Mouse (Mus musculus) layer of hippocampus, postnatal 10 days (tissue): ENCODE data around the gene Mob3c. TPM values are rescaled to one million over a fixed set of nuclear protein-coding genes. Genes with fewer than 3 reads are reported as not detected.

ENCODE experiments used
- DNase-seq, 2 experiments: peaks; one replicate each; pipeline ENCODE4 v3.0.0; 2021; ENCODE audit warnings: low spot score in 2 of 2
- total RNA-seq, 2 experiments: library from RNA; stranded (reverse); gene quantifications; 2 replicates each; pipeline ENCODE4 v1.2.3; 2021

The Mob3c gene
- total RNA-seq, 2 experiments from 2014 or later: 4.5 to 4.6 TPM

- DNase-seq: no peak
Measured at GRCm38 (mm10) chr4:115832040-115832439, 4.1 kb downstream of the Mob3c start.

GRCm38 (mm10) chr4:115835576-115835975 lies 7.7 kb downstream of the Mob3c start:
- no peak for DNase-seq

GRCm38 (mm10) chr4:115838196-115838595 lies 10.3 kb downstream of the Mob3c start:
- no peak for DNase-seq

- peak; percentile 88 to 92 for DNase-seq
Measured at GRCm38 (mm10) chr4:115838696-115839641, 11.1 kb downstream of the Mob3c start, which contains the start of gene Mknk1. Gene Mknk1 (plus strand): TSS chr4:115839198.

- DNase-seq: no peak
Measured at GRCm38 (mm10) chr4:115839956-115840355, 12.1 kb downstream of the Mob3c start.

GRCm38 (mm10) chr4:115840842-115841241 lies 12.9 kb downstream of the Mob3c start:
- no peak for DNase-seq

- no peak for DNase-seq
Measured at GRCm38 (mm10) chr4:115846656-115847055, 18.8 kb downstream of the Mob3c start.

- DNase-seq: no peak
Measured at GRCm38 (mm10) chr4:115847377-115847776, 19.5 kb downstream of the Mob3c start.

GRCm38 (mm10) chr4:115848083-115848482 lies 20.2 kb downstream of the Mob3c start:
- no peak for DNase-seq

- DNase-seq: no peak
Measured at GRCm38 (mm10) chr4:115848990-115849677, 21.2 kb downstream of the Mob3c start.

- DNase-seq: no peak
Measured at GRCm38 (mm10) chr4:115850111-115850510, 22.2 kb downstream of the Mob3c start.

- no peak for DNase-seq
Measured at GRCm38 (mm10) chr4:115850631-115851030, 22.7 kb downstream of the Mob3c start.

- DNase-seq: no peak
Measured at GRCm38 (mm10) chr4:115851569-115851968, 23.7 kb downstream of the Mob3c start.

- no peak for DNase-seq
Measured at GRCm38 (mm10) chr4:115855100-115855499, 27.2 kb downstream of the Mob3c start.

- no peak for DNase-seq
Measured at GRCm38 (mm10) chr4:115855609-115856008, 27.7 kb downstream of the Mob3c start.

- no peak for DNase-seq
Measured at GRCm38 (mm10) chr4:115856282-115856681, 28.4 kb downstream of the Mob3c start.

GRCm38 (mm10) chr4:115857293-115857883 lies 29.5 kb downstream of the Mob3c start:
- DNase-seq: no peak

- DNase-seq: no peak
Measured at GRCm38 (mm10) chr4:115863352-115863751, 35.5 kb downstream of the Mob3c start.

- no peak for DNase-seq
Measured at GRCm38 (mm10) chr4:115863880-115864279, 36.0 kb downstream of the Mob3c start.

- DNase-seq: no peak
Measured at GRCm38 (mm10) chr4:115869512-115870210, 41.8 kb downstream of the Mob3c start.

GRCm38 (mm10) chr4:115873231-115873630 lies 45.3 kb downstream of the Mob3c start:
- DNase-seq: no peak
